In the genomic region with DNA sequence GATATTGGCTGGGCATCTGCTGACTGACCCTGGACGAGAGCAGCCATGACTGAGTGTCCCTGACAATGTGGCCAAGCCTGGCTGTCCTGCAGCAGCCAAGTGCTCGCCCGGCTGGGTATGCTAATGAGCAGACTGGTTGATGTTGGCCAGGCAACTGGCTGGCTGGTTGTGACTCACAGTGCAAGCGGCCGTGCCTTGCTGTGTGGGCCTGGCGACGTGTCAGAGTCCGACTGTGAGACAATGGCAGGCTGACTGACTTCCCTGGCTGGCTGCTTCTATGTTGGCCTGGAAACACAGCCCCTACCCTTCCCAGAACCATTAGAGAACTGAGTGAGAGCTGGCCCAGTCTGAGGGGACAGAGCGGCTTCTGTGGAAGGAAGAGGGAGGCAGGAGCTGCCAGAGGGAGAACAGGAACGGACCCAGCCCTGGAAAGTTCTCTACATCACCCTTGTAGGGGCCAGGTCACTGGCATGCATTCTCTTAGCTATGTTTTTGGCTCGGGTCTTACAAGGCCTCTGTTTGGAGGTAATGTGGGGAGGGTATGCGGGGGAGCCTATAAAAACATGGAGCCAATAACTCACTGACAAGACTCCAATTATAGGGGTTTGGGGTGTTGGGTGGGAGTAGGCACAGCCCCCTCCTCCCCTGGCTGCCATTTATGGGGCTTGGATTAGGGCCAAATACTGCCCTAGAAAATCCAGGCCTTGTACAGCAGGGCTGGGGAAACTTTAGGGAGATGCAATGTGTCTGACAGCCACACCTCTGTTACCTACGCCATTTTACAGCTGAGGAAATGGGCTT, we compare ENCODE assay signal across 9 mouse cellular contexts.
DNase-seq lines count a peak whose midpoint lies in the region; ATAC-seq and TF ChIP-seq lines count a peak whose summit lies in the region.
"Had no signal": no experiment of that assay in that cellular context is flagged by ENCODE, and none has a peak within 500 bp of the region (broad histone marks: within the 10 kb centered on the region; RNA-seq: fewer than 3 reads in every experiment).

No protein-coding gene starts in this region.

- peak; percentile 92 for DNase-seq in adrenal gland, postnatal 14 days
- peak; percentile 55 for DNase-seq in embryonic facial prominence, embryonic 10.5 days (ENCODE audit: low spot score)
- DNase-seq in heart, adult 11 months: peak; percentile 97
- DNase-seq in left cerebral cortex, adult 8-10 months (ENCODE audit: low spot score in 2 of 2): peak; percentile 50 to 86
- DNase-seq in urinary bladder, postnatal 25 days (ENCODE audit: low spot score): peak; percentile 43
- no peak for DNase-seq in B cell, adult 2 months

- H3K27me3 ChIP-seq in embryonic facial prominence, embryonic 10.5 days (replicated peaks; ENCODE audit: low read depth, poor library complexity, severe bottlenecking): peaks cover 42% of the 10 kb centered on the region
- H3K27me3 ChIP-seq in intestine, postnatal 0 days (replicated peaks; ENCODE audit: control insufficient read depth, insufficient read depth, low read length): no peaks in the 10 kb centered on the region
- peaks cover 11% of the 10 kb centered on the region for H3K27me3 ChIP-seq in midbrain, embryonic 16.5 days (ENCODE audit: control insufficient read depth, insufficient read depth, low read depth, low read length)

- H3K27ac ChIP-seq in embryonic facial prominence, embryonic 10.5 days (replicated peaks): peak overlapping the region; percentile 32; the same call in 1 of the 2 replicates
- no peak overlapping the region for H3K27ac ChIP-seq in intestine, postnatal 0 days (ENCODE audit: low read depth, low read length)
- no peak overlapping the region for H3K27ac ChIP-seq in midbrain, embryonic 16.5 days (ENCODE audit: low read length)
- H3K27ac ChIP-seq: liver, embryonic 14.5 days had no signal

- H3K9ac ChIP-seq in intestine, postnatal 0 days (ENCODE audit: low read depth, low read length): no peak overlapping the region
- H3K9ac ChIP-seq in midbrain, embryonic 16.5 days (ENCODE audit: low read depth, low read length): no peak overlapping the region
- H3K9ac ChIP-seq: liver, embryonic 14.5 days had no signal

- WGBS in embryonic facial prominence, embryonic 10.5 days: 54% methylated on average over 13 of the region's 13 CpGs
- 60% methylated on average over 13 of the region's 13 CpGs for WGBS in intestine, postnatal 0 days
- 32% methylated on average over 13 of the region's 13 CpGs for WGBS in midbrain, embryonic 16.5 days

- no peaks in the 10 kb centered on the region for H3K36me3 ChIP-seq in embryonic facial prominence, embryonic 10.5 days (replicated peaks)
- no peaks in the 10 kb centered on the region for H3K36me3 ChIP-seq in intestine, postnatal 0 days (ENCODE audit: control insufficient read depth, insufficient read depth)
- no peaks in the 10 kb centered on the region for H3K36me3 ChIP-seq in midbrain, embryonic 16.5 days (ENCODE audit: control insufficient read depth, insufficient read depth, low read length)

- peak; percentile 34 for ATAC-seq in intestine, postnatal 0 days
- peak; percentile 82 for ATAC-seq in midbrain, embryonic 16.5 days

- H3K9me3 ChIP-seq in embryonic facial prominence, embryonic 10.5 days: no peaks in the 10 kb centered on the region
- no peaks in the 10 kb centered on the region for H3K9me3 ChIP-seq in intestine, postnatal 0 days (ENCODE audit: control insufficient read depth)
- no peaks in the 10 kb centered on the region for H3K9me3 ChIP-seq in midbrain, embryonic 16.5 days (replicated peaks; ENCODE audit: control insufficient read depth, low read length, poor library complexity, severe bottlenecking)

- TF ChIP-seq CTCF in intestine, postnatal 0 days (IDR thresholded peaks at IDR 0.05; ENCODE audit: low read depth): no peak

- H3K4me2 ChIP-seq in intestine, postnatal 0 days (replicated peaks; ENCODE audit: low read depth): no peak overlapping the region
- H3K4me2 ChIP-seq in midbrain, embryonic 16.5 days (ENCODE audit: low read length): no peak overlapping the region

- no peak overlapping the region for H3K4me3 ChIP-seq in embryonic facial prominence, embryonic 10.5 days
- no peak overlapping the region for H3K4me3 ChIP-seq in intestine, postnatal 0 days (ENCODE audit: low read depth, low read length)
- no peak overlapping the region for H3K4me3 ChIP-seq in midbrain, embryonic 16.5 days (ENCODE audit: low read depth, low read length)

- peaks cover 87% of the 10 kb centered on the region for H3K4me1 ChIP-seq in embryonic facial prominence, embryonic 10.5 days
- H3K4me1 ChIP-seq in intestine, postnatal 0 days (replicated peaks; ENCODE audit: control insufficient read depth, insufficient read depth, low read length): peaks cover 15% of the 10 kb centered on the region
- H3K4me1 ChIP-seq in midbrain, embryonic 16.5 days (ENCODE audit: control insufficient read depth, insufficient read depth, low read length): peaks cover 5% of the 10 kb centered on the region

Comparison
In these comparisons a context has a peak if more than half of its experiments do, and no peak if none do; other contexts are left out.
1. DNase-seq: peak in adrenal gland, postnatal 14 days (single experiment), embryonic facial prominence, embryonic 10.5 days (single experiment), heart, adult 11 months (single experiment), left cerebral cortex, adult 8-10 months (2 of 2) and urinary bladder, postnatal 25 days (single experiment); none in B cell, adult 2 months (0 of 2).